26 mouse cellular contexts compared by ENCODE assay signal in the genomic region with DNA sequence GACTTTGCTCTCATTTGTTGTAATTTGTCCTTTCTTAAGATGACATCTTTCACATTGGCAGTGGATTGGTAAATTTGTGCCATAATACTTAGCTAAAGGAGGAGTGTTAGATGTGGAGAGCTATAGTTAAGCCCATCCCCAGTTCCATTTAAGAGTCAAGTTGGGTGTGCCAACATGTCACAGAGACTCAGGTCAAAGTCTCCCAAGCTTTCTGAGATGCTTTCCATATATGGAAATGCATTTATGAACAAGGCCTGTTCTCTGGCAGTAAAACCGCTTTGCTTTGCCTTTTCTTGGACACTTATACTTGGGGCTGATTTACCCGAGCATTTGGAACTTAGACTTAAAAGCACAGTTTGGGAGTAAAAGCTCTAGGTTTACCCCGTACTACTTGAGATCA. TPM values are rescaled to one million over a fixed set of nuclear protein-coding genes. Genes with fewer than 3 reads are reported as not detected.
"Had no signal": no experiment of that assay in that cellular context is flagged by ENCODE, and none has a peak within 500 bp of the region (broad histone marks: within the 10 kb centered on the region; RNA-seq: fewer than 3 reads in every experiment).

No protein-coding gene starts in this region.

- H3K9me3 ChIP-seq: kidney, embryonic 15.5 days; limb, embryonic 12.5 days; limb, embryonic 15.5 days; midbrain, embryonic 12.5 days; midbrain, embryonic 15.5 days; neural tube, embryonic 12.5 days; neural tube, embryonic 15.5 days had no signal

- H3K4me2 ChIP-seq: kidney, embryonic 15.5 days; limb, embryonic 12.5 days; limb, embryonic 15.5 days; liver, embryonic 11.5 days; lung, embryonic 14.5 days; midbrain, embryonic 12.5 days; midbrain, embryonic 15.5 days; neural tube, embryonic 12.5 days; neural tube, embryonic 15.5 days had no signal

- H3K9ac ChIP-seq: kidney, embryonic 15.5 days; limb, embryonic 12.5 days; limb, embryonic 15.5 days; liver, embryonic 14.5 days; liver, postnatal 0 days; lung, embryonic 14.5 days; midbrain, embryonic 12.5 days; midbrain, embryonic 15.5 days; neural tube, embryonic 12.5 days; neural tube, embryonic 15.5 days had no signal

- H3K27me3 ChIP-seq: kidney, embryonic 15.5 days; limb, embryonic 12.5 days; limb, embryonic 15.5 days; midbrain, embryonic 12.5 days; midbrain, embryonic 15.5 days; neural tube, embryonic 12.5 days; neural tube, embryonic 15.5 days had no signal

- H3K4me3 ChIP-seq: kidney, embryonic 15.5 days; limb, embryonic 12.5 days; limb, embryonic 15.5 days; midbrain, embryonic 12.5 days; midbrain, embryonic 15.5 days; neural tube, embryonic 12.5 days; neural tube, embryonic 15.5 days had no signal

- H3K36me3 ChIP-seq: kidney, embryonic 15.5 days; limb, embryonic 12.5 days; limb, embryonic 15.5 days; midbrain, embryonic 12.5 days; midbrain, embryonic 15.5 days; neural tube, embryonic 12.5 days; neural tube, embryonic 15.5 days had no signal

- H3K27ac ChIP-seq: kidney, embryonic 15.5 days; limb, embryonic 12.5 days; limb, embryonic 15.5 days; liver, embryonic 14.5 days; macrophage; midbrain, embryonic 12.5 days; midbrain, embryonic 15.5 days; neural tube, embryonic 12.5 days; neural tube, embryonic 15.5 days had no signal

- ATAC-seq: liver, postnatal 0 days; lung, postnatal 0 days; midbrain, embryonic 15.5 days had no signal

- H3K4me1 ChIP-seq: kidney, embryonic 15.5 days; limb, embryonic 12.5 days; limb, embryonic 15.5 days; midbrain, embryonic 12.5 days; midbrain, embryonic 15.5 days; neural tube, embryonic 12.5 days had no signal

- DNase-seq: kidney, adult 8-10 months; kidney, postnatal 10 days; kidney, postnatal 36 days; left cerebral cortex, postnatal 4 days; liver, postnatal 0 days; lung, embryonic 14.5 days; right cerebral cortex, adult 18-20 months; right cerebral cortex, postnatal 14 days; right cerebral cortex, postnatal 4 days; spleen, adult 18-20 months; thymus, adult 2 months; thymus, postnatal 14 days; thymus, postnatal 4 days had no signal

RNA-seq across cellular contexts. Expression of a gene that starts 18.4 kb away (rescaled TPM):
- total RNA-seq: layer of hippocampus, adult 18-20 months; left cerebral cortex, postnatal 4 days; megakaryocyte, adult 5-6 weeks had no signal
- polyA plus RNA-seq: limb, embryonic 12.5 days; limb, embryonic 15.5 days; liver, embryonic 14.5 days; liver, postnatal 0 days; lung, embryonic 14.5 days; lung, postnatal 0 days; macrophage had no signal
